Mouse (Mus musculus) left cerebral cortex, postnatal 36 days (tissue): ENCODE measurements around the gene Treml4. TPM values are rescaled to one million over a fixed set of nuclear protein-coding genes. Genes with fewer than 3 reads are reported as not detected.

ENCODE experiments used
- DNase-seq, 2 experiments: peaks; one replicate each; pipeline ENCODE4 v3.0.0; 2021 to 2022; ENCODE audit warnings: low spot score in 2 of 2, mixed read lengths in 1 of 2
- intact Hi-C: fragments of 180-260 bp; cut with DNase I; formaldehyde crosslinking; loops from one replicate; pipeline ENCODE4 v1.15.1; 2025
- total RNA-seq, 2 experiments: library from RNA; stranded (reverse); gene quantifications; 2 replicates each; pipeline ENCODE4 v1.2.3; 2021

Treml4 gene
- not detected for total RNA-seq

DNA sequence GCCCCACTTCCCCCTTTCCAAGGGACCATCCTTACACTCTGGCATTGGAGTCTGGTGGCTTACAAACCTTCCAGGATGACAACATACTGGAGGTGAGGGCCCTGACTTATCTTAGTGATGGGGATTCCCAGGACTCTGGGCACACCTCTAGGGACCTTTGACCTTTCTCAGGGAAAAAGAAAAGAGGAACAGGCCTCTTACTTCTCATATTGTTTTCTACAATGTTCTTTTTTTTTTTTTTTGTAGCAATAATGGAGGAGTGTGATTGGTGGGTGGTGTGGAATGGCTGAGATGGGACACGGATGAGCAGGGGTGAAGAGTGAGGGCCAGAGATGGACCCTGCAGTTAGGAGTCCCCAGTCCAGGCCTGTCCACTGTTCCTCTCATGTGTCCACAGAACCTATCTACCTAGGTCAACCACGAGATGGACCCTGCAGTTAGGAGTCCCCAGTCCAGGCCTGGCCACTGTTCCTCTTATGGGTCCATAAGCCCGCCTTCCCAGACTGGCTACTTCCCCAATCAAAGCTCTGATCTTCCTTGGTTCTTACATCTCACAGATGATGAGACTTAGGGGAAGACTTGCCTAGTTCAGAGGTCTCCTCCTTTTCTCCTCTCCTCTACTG lies at the start of gene Treml4:
TSS of gene Treml4 (plus strand) at position 555 of the 622 bp plus-strand sequence.
- no peak for DNase-seq
- intact Hi-C loops = no loop called here

DNA sequence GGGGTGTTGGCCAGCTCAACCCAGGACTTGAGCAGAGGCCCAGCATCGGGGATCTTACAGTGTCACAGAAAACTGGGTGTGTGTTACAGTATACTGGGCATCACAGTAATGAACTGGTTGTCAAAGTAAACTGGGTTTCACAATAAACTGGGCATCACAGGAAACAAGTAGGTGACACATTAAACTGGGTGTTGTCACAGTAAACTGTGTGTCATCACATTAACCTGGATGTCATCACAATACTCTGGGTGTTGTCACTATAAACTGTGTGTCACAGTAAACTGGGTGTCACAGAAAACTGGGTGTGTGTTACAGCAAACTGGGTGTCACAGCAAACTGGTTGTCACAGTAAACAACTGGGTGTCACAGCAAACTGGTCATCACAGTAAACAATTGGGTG lies 48.7 kb upstream of the Treml4 start:
- no peak for DNase-seq
- intact Hi-C loops = no loop called here

DNA sequence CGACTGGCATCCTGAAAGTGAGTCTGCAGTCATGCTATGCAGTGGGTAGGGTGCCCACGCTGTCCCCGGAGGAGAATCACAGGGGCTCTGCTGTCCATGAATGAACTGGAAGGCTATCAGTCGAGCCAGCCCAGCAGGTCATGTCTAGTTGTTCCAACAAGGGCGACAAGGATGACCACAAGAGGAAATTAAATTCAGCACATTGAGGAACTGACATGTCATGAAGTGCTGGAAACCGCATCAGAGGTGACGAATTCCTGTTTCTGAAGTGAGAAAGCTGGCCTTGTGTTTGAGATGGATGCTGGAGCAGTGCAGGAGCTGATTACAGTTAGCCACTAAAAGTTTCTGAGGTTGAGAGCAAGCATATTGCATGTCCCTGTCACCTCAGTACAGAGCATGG lies 33.4 kb upstream of the Treml4 start:
- DNase-seq = no peak
- intact Hi-C loops = no loop called here

DNA sequence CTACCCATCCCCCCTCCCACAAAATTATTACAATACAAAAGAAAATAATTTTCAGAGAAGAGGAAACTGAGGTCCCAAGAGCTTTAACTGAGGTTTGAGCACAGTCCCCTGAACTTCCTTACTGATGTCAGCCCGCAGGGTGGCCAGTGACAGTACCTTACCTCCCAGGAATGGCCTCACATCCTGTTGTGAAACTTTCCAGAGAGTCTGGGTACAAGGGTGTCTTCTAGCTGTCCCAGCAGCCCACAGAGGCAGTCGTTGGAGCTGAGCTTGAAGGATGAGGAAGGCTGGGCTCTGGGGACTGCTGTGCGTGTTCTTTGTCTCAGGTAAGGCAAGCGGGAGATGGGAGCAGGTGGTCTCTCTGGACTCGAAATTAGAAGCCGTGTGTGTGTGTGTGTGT lies 31.6 kb upstream of the Treml4 start, which contains the start of gene Trem1:
TSS of gene Trem1 (plus strand) at position 251 of the 400 bp plus-strand sequence.
- intact Hi-C loops = no loop called here
- no peak for DNase-seq

DNA sequence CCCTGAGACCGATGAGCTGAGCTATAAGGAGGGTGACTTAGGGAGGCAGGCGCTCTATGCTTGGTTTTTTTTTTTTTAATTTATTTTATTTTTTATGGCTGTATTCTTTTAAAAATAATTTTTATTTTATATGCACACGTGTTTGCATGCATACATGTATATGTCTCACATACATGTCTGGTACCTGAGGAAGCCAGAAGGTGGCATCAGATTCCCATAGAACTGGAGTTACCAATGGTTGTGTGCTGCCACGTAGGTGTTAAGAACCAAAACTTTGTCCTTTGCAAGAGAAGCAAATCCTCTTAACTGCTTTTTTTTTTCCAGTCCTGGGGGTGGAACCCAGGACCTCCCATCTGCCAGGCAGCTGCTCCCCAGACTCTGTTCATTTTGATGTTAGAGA lies 30.3 kb upstream of the Treml4 start:
- DNase-seq = no peak
- intact Hi-C loops = no loop called here

DNA sequence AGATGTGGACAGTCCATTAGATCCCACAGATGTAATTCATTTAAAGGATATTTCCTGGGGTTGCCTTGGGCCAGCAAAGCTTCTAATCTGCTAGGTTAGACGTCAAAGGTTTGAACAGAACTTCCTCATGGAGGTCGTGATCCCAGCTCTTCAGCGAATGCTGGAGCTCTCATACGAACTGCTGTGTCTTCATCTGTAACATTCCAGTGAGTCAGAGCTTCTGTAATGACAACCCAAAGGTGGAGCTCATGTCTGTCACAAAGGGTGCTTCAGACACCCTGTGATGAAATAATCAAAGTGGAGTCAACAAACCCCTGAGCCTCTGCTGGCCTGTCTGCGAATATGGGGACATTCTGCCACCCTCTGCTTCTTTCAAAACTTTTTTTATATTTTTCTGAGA lies 29.5 kb upstream of the Treml4 start:
- DNase-seq = no peak
- intact Hi-C loops = no loop called here

DNA sequence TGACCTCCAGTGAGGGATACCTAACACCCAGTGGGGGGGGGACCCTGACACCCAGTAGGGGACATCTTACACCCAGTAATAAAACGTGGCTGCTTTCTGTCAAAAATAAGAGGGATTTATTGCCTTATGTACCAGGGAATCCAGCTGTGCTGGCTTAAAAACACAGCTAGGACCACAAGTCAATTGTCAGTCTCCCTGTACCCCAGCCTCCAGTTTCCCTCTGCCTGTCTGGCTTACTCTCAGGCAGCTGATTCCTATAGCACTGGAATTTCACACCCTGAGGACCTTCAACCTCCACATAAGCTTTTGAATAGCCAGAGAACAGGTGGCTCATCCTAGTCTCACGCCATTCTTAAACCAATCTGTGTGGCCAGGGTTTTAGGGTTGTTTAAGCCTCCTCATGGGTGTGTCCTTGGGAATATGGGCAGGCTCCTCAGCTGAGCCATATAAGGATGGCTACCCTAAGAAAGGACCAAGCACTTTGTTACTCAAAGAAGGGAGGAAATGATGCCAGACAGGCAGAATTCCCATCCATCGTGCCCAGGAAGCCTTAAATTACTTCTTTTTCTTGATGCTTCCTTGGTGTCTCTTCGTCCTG lies 28.2 kb upstream of the Treml4 start:
- intact Hi-C loops = no loop called here
- no peak for DNase-seq

DNA sequence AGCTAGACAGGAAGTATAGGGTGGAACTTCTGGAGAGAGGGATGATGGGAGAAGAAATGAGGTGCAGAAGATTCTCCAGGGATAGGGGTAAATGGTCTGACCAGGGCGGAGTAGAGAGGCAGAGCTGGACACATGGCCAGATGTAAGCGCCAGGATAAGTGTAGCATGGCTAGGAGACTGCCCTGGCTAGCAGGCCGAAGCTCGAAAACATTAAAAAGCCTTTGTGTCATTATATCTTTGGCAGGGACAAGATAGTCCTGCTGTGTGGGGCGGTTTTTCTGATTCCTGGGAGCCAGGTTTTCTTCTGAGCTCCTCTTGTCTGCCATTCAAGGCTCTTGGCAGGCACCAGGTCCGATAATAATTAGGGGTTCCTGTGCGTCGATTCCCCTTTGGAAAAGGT lies 26.5 kb upstream of the Treml4 start:
- intact Hi-C loops = no loop called here
- no peak for DNase-seq

DNA sequence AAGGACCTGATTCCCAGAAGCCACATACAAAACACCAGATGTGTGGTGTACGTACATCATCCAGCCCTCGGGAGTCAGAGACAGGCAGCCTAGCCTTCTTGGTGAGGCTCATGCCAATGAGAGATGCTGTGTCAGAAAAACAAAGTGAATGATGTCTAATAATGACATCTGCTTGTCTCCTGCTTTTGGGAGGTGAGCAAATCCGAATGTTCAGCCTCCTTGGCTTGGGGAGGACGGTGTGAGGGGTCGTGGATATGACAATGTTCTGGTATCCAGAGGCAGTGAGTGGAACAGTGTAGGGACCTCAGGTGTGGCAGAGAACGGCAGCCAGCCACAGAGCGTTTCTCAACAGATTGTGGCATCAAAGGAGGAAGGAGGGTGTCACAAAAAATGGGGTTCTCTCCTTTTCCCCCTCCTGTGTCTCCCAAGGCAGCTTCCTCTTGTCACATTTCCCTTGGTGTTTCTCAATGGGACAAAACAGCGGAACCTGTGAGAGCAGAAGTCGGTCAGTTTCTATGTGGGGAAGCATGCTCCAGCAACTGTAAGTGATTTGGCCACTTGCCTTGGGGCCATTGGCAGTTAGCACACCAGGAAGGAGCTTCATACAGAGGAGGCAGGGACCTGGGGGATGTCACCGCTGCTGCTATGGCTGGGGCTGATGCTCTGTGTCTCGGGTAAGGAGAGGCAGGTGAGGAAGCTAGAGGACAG lies 16.7 kb upstream of the Treml4 start, which contains the start of gene Trem3:
TSS of gene Trem3 (plus strand) at position 557 of the 708 bp plus-strand sequence.
- intact Hi-C loops = no loop called here
- DNase-seq = no peak

DNA sequence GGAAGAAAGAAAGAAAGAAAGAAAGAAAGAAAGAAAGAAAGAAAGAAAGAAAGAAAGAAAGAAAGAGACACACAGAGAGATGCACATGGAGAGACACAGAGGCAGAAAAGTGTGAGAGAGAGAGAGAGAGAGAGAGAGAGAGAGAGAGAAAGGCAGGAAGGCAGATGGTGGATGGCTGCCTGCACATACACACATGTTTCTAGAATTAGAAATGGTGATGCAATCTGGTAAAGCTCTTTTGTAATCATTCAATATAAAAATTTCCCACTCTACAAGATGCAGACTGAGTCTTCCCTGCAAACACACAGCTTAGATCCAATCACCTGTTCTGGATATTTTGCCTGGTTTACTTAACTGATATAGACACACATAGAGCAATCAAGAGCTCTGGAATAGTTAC lies 15.1 kb upstream of the Treml4 start:
- intact Hi-C loops = no loop called here
- DNase-seq = no peak

DNA sequence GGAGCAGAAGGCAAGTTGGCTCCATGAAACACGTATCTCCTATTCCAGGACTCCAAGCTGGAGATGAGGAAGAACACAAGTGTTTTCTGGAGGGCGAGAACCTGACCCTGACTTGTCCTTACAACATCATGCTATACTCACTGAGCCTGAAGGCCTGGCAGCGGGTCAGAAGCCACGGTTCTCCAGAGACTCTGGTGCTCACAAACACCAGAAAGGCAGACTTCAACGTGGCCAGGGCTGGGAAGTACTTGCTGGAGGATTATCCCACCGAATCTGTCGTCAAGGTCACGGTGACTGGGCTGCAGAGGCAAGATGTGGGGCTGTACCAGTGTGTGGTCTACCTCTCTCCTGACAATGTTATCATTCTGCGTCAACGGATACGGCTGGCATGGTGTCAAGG lies 14.6 kb upstream of the Treml4 start:
- DNase-seq = no peak
- intact Hi-C loops = no loop called here

DNA sequence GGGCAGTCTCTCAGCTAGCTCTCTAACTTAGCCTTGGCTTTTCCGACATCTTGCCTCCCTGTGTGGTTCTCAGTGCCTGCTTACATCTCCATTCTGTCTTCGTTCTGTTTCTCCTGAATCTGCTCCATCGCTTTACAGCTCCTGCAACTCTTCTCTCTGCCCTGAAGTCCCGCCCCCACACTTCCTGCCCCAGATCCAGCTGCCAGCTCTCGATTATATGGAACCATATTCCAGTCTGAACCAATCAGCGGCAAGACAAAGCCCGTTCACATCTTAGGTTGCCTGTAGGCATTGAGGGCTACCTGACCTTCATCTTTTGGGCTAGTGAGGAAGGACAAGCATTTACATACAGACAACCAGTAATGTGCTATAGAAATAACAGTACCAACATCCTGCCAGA lies 13.5 kb upstream of the Treml4 start:
- DNase-seq = no peak
- intact Hi-C loops = no loop called here

DNA sequence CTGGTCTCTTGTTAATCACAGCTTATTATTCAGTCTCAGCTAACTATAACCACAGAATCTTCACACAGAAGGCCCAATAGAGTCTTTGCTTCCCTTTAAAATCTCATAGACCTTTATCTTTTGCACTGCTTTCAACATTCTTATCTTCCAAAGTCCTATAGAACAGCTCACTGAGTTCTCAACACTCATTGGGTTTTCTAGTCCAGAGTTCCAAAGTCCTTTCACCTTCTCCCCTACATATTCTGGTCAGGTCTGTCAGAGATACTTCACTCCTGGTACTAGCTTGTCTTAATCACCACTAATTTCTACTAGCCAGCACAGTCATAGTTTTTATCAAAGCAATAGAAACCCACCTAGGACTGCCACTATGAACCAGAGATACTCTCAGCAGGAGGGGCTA lies 7.5 kb upstream of the Treml4 start:
- no peak for DNase-seq
- intact Hi-C loops = no loop called here

DNA sequence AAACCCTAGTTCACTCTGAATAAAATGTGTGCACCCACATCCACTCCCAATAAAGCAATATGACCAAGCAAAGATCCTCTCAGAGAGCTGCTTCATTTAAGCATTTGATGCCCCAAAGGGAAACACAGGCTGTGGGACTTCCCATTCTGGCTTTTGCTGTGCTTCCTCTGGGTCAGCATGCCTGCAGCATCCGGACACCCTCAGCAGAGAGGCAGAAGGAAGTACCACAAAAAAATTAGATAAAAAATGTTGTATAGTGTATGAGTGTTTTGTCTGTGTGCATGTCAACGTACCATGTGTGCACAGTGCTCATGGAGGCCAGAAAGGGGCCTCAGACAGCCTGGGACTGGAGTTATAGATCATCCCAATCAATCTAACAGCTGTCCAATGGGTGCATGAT lies 2.2 kb upstream of the Treml4 start:
- intact Hi-C loops = no loop called here
- DNase-seq = no peak

DNA sequence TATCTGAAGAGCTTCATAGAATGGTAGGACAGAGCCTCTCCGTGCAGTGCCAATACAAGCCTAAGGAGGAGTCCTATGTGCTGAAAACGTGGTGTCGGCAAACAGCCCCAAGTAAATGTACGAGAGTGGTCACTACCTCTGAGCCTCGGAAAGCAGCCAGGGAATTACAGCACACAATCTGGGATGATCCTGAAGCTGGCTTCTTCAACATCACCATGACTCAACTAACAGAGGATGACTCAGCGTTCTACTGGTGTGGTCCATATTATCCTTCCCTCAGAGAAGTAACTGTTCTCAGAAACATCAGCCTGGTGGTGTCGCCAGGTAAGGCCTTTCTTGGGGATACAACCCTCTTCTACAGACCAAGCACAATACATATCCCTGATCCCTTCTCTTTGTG lies 567 bp downstream of the Treml4 start:
- intact Hi-C loops = no loop called here
- no peak for DNase-seq

DNA sequence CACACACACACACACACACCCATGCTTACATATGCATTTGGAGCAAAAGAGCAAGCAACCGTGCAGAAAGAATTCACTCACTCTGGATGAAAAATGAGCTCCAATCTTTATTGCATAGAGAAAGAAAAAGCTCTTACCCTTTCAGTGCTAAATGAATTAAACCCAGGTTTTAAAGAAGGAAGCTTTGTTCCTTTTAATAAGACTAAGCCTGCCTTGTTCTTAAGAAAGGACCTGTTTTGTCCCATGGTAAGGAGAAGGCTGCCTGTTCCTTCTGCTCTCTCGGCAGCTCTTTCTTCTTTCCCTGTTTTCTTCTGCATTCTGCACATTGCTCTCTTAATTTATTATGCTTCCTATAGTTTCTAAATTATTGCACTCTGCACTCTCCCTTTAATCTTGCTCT lies 2.0 kb downstream of the Treml4 start:
- intact Hi-C loops = no loop called here

DNA sequence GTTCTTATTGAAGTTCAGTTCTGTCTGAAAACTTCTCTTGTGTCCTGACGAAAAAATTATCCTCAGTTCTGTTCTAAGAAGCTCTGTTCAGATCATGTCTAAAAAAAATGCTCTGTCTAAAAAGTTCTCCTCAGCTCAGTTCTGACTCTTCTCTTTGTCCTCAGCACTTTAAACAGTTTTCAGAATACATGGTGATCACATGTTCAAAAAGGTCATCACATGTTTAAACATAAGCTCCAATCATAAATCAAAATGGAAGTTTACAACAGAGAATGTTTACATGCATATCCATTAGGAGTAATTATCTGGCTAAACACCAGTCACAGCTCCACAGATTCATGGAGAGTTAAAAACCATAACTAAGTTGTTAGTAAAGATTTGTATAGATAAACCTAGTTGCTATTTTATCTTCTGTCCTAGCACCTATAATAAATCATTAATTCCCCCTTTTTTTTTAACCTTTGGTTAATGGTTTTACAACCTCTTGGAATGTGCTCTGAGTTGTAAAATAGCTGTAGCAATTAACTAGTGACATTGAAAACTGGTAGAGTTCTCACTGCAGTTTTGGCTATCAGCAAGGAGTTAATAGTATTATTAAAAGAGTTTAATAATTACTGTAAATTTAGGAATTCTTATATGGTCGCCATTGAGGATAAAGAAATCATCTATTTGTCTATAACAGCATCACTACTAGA lies 2.7 kb downstream of the Treml4 start:
- intact Hi-C loops = no loop called here
- DNase-seq = no peak

More for the DNA sequence above, 2.0 kb downstream of the Treml4 start:
- DNase-seq = no peak

DNA sequence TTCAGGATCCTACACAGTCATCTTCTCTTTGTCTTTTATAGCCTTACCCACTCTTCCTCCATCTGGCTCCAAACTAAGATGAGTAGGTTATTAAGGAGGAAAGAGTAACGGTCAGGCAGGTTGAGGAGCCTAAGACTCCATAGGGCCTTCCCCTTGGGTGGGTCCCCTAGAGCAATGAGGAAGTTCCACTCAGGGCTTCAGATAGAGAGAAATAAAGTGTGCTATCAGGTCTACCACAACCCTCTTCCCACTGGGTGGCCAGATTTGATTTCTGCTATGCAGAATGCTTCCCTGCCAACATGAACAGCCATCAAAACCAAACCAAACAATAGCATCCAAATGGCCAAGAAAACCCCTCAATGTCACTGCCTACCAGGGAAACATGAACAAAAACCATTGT lies 3.5 kb downstream of the Treml4 start:
- DNase-seq = no peak
- intact Hi-C loops = no loop called here

DNA sequence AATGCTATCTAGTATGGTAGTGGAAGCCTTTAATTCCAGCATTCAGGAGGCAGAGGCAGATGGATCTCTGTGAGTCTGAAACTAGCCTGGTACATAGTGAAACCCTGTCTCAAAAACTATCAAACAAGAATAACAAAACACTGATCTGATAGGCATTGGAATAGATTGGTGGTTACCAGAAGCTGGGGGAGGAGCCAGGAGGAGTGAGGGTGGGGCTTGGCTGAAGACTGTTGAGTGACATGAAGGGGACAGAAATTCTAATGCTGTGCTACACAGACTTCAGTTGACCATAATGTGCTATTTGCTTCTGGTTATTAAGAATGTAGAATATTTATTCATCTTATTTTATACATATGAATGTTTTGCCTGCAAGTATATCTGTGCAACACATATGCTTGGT lies 4.2 kb downstream of the Treml4 start:
- no peak for DNase-seq
- intact Hi-C loops = no loop called here

DNA sequence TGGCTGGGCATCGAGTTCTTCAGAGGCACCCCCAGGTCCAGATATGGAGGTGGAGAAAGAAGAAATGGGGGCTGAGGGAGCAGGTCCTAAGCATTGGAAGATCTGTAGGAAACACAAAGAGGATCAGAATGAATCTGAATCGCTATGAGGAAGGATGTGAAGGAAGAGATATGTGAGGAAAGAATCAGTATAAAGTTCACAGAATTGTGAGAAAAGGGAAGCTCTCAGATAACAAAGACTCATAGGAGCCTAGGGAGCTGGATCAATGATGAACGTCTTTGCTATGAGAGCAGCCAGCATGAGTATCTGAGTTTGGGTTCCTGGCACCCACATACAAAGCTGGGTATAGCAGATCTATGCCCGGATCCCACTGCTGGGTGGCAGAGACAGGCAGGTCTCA lies 5.7 kb downstream of the Treml4 start:
- intact Hi-C loops = no loop called here
- DNase-seq = no peak

DNA sequence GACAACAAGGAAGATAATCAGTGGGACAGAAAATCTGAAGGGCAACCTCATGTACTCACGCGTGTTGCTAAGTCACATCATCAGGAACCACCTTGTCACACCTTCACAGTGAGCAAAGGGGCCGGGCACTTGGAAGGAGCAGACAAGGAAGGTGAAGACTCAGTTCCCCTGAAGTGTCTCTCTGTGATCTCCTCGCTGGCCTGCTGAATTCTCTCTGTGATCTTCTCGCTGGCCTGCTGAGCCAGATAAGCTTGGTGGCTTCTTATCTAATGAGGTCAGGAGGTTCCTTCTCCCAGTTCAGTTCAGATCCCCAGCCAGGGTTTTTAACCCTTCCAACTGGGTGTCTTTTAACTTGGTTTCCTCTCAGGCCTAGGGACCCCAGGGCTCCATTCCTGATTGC lies 8.1 kb downstream of the Treml4 start:
- intact Hi-C loops = no loop called here
- DNase-seq = no peak
